ENCODE assay signal across 8 mouse cellular contexts in genomic region chr16:32913212-32913611, GRCm38 (mm10). TPM values are rescaled to one million over a fixed set of nuclear protein-coding genes. Genes with fewer than 3 reads are reported as not detected.
DNase-seq lines count a peak whose midpoint lies in the region; ATAC-seq and TF ChIP-seq lines count a peak whose summit lies in the region.

No protein-coding gene starts in this region.

- TF ChIP-seq RAD21 in MEL (IDR thresholded peaks at IDR 0.05; ENCODE audit: low read depth, low read length), result no peak

- no peaks in the 10 kb centered on the region for H3K9me3 ChIP-seq in heart, embryonic 16.5 days (replicated peaks; ENCODE audit: control insufficient read depth, low read length)
- H3K9me3 ChIP-seq in MEL (replicated peaks; ENCODE audit: insufficient read depth, low read length), result no peaks in the 10 kb centered on the region
- H3K9me3 ChIP-seq in hindbrain, embryonic 13.5 days, result no peaks in the 10 kb centered on the region
- H3K9me3 ChIP-seq in midbrain, embryonic 12.5 days, result no peaks in the 10 kb centered on the region

- peaks cover under 1% of the 10 kb centered on the region; the same call in 1 of the 2 replicates for H3K36me3 ChIP-seq in heart, embryonic 16.5 days (ENCODE audit: control insufficient read depth, insufficient read depth)
- peaks cover 0 to 28% of the 10 kb centered on the region in 2 experiments; a peak in 2 of 4 replicates for H3K36me3 ChIP-seq in MEL (ENCODE audit: control insufficient read depth in 1 of 2, insufficient read depth in 2 of 2, low read length in 2 of 2)
- H3K36me3 ChIP-seq in hindbrain, embryonic 13.5 days, result no peaks in the 10 kb centered on the region
- no peaks in the 10 kb centered on the region for H3K36me3 ChIP-seq in midbrain, embryonic 12.5 days

- H3K27ac ChIP-seq in heart, embryonic 16.5 days (ENCODE audit: low read length), result no peak overlapping the region
- no peak overlapping the region for H3K27ac ChIP-seq in MEL (ENCODE audit: control insufficient read depth, low read depth, low read length)
- H3K27ac ChIP-seq in hindbrain, embryonic 13.5 days, result no peak overlapping the region
- no peak overlapping the region for H3K27ac ChIP-seq in midbrain, embryonic 12.5 days (replicated peaks)

- H3K4me2 ChIP-seq in heart, embryonic 16.5 days (ENCODE audit: low read depth, low read length), result peak overlapping the region; percentile 76
- H3K4me2 ChIP-seq in hindbrain, embryonic 13.5 days, result peak overlapping the region; percentile 74
- peak overlapping the region; percentile 71 for H3K4me2 ChIP-seq in midbrain, embryonic 12.5 days (replicated peaks)

- TF ChIP-seq POLR2A in MEL (IDR thresholded peaks at IDR 0.05; ENCODE audit: control insufficient read depth in 1 of 2, insufficient read depth in 1 of 2, low read depth in 1 of 2, low read length in 2 of 2, poor library complexity in 1 of 2), result no peak

- H3K4me3 ChIP-seq in heart, embryonic 16.5 days (ENCODE audit: low read length), result no peak overlapping the region
- peak overlapping the region; percentile 85 to 98 for H3K4me3 ChIP-seq in MEL (ENCODE audit: control insufficient read depth in 1 of 2, insufficient read depth in 1 of 2, low read depth in 2 of 2, low read length in 2 of 2)
- H3K4me3 ChIP-seq in hindbrain, embryonic 13.5 days, result no peak overlapping the region
- H3K4me3 ChIP-seq in midbrain, embryonic 12.5 days, result no peak overlapping the region

- no peak for TF ChIP-seq EP300 in MEL (IDR thresholded peaks at IDR 0.05; ENCODE audit: low read depth in 1 of 2, low read length in 2 of 2)

- 56% methylated on average over 7 of the region's 7 CpGs for WGBS in heart, embryonic 16.5 days
- 66% methylated on average over 7 of the region's 7 CpGs for WGBS in hindbrain, embryonic 13.5 days
- 64% methylated on average over 7 of the region's 7 CpGs for WGBS in midbrain, embryonic 12.5 days

- H3K4me1 ChIP-seq in heart, embryonic 16.5 days (ENCODE audit: control insufficient read depth, insufficient read depth, low read length), result peaks cover 8% of the 10 kb centered on the region
- H3K4me1 ChIP-seq in MEL (ENCODE audit: control insufficient read depth in 1 of 2, insufficient read depth in 2 of 2, low read length in 2 of 2), result peaks cover 10 to 20% of the 10 kb centered on the region in 2 experiments
- H3K4me1 ChIP-seq in hindbrain, embryonic 13.5 days (replicated peaks), result peaks cover 17% of the 10 kb centered on the region
- peaks cover 11% of the 10 kb centered on the region for H3K4me1 ChIP-seq in midbrain, embryonic 12.5 days

- no peaks in the 10 kb centered on the region for H3K27me3 ChIP-seq in heart, embryonic 16.5 days (ENCODE audit: control insufficient read depth, insufficient read depth, low read length)
- H3K27me3 ChIP-seq in MEL (ENCODE audit: control insufficient read depth in 1 of 2, insufficient read depth in 2 of 2, low read length in 2 of 2), result no peaks in the 10 kb centered on the region
- H3K27me3 ChIP-seq in hindbrain, embryonic 13.5 days, result no peaks in the 10 kb centered on the region
- no peaks in the 10 kb centered on the region for H3K27me3 ChIP-seq in midbrain, embryonic 12.5 days

- H3K9ac ChIP-seq in heart, embryonic 16.5 days (ENCODE audit: low read length), result no peak overlapping the region
- peak overlapping the region; percentile 96 for H3K9ac ChIP-seq in MEL (ENCODE audit: control insufficient read depth, low read depth, low read length, poor library complexity, severe bottlenecking)
- H3K9ac ChIP-seq in hindbrain, embryonic 13.5 days, result no peak overlapping the region
- no peak overlapping the region for H3K9ac ChIP-seq in midbrain, embryonic 12.5 days (replicated peaks)

- DNase-seq in heart, adult 18-20 months, result no peak
- DNase-seq in MEL (ENCODE audit: low read depth, low spot score), result no peak
- no peak for DNase-seq in B cell, adult 2 months
- DNase-seq in frontal cortex, postnatal 14 days (ENCODE audit: low spot score in 2 of 2), result no peak
- DNase-seq in adrenal gland, postnatal 14 days, result no peak

- no peak for TF ChIP-seq CTCF in MEL (IDR thresholded peaks at IDR 0.05 in 2 of 3, conservative IDR thresholded peaks at IDR 0.05 in 1 of 3; ENCODE audit: control insufficient read depth in 1 of 3, insufficient read depth in 1 of 3, low read depth in 2 of 3, low read length in 3 of 3, poor library complexity in 1 of 3, severe bottlenecking in 1 of 3)

- ATAC-seq in heart, embryonic 16.5 days (replicated peaks; ENCODE audit: extremely low read depth, insufficient read depth, low FRiP score), result no peak
- ATAC-seq in hindbrain, embryonic 13.5 days (ENCODE audit: low FRiP score), result no peak
- no peak for ATAC-seq in midbrain, embryonic 12.5 days (ENCODE audit: low FRiP score, low read depth)

- peaks cover 19% of the 10 kb centered on the region for H3K79me2 ChIP-seq in MEL (ENCODE audit: control insufficient read depth, insufficient read depth, low read length, poor library complexity)

TF ChIP-seq in MEL, 35 proteins besides CTCF, POLR2A, EP300 and RAD21:
- no peak for TF ChIP-seq TAL1 (IDR thresholded peaks at IDR 0.05; ENCODE audit: low read length)
TF ChIP-seq in MEL: peak in this region for 0.

RNA-seq across cellular contexts. Expression of gene Lrch3, which starts 0.7 kb away (rescaled TPM):
- 15.0 and 16.8 TPM in 2 replicates for polyA plus RNA-seq in heart, embryonic 16.5 days (2015; fragmentation: Nextera tagmentation; extraction: Ambion mirVana)
- 10 to 100 TPM; 19.9 to 21.4 TPM for total RNA-seq in heart, adult 18-20 months (2021)
- total RNA-seq in MEL (2012; rRNA removed), result 8.6 and 9.5 TPM in 2 replicates
- polyA plus RNA-seq in MEL (2012; ENCODE audit: insufficient read depth in 1 of 2, insufficient read length in 2 of 2, low read depth in 1 of 2, low replicate concordance in 2 of 2, missing spikeins in 1 of 2), result 10 to 100 TPM in 1 of 2 experiments, not detected in 1; 17.0 TPM
- polyA plus RNA-seq in hindbrain, embryonic 13.5 days (2015; fragmentation: Nextera tagmentation; extraction: Ambion mirVana), result 47.3 and 51.3 TPM in 2 replicates
- polyA plus RNA-seq in midbrain, embryonic 12.5 days (2016; fragmentation: Nextera tagmentation; extraction: Ambion mirVana), result 48.5 and 53.4 TPM in 2 replicates
- 32.6 and 36.3 TPM in 2 replicates for total RNA-seq in adrenal gland, postnatal 14 days (2021)

RNA-seq across cellular contexts. Expression of gene Rubcn, which starts 35.6 kb away (rescaled TPM):
- 32.7 and 33.2 TPM in 2 replicates for polyA plus RNA-seq in heart, embryonic 16.5 days (2015; fragmentation: Nextera tagmentation; extraction: Ambion mirVana)
- 10 to 100 TPM; 28.3 to 29.7 TPM for total RNA-seq in heart, adult 18-20 months (2021)
- total RNA-seq in MEL (2012; rRNA removed), result 10.2 and 10.7 TPM in 2 replicates
- polyA plus RNA-seq in MEL (2012; ENCODE audit: insufficient read depth in 1 of 2, insufficient read length in 2 of 2, low read depth in 1 of 2, low replicate concordance in 2 of 2, missing spikeins in 1 of 2), result 10 to 100 TPM in 1 of 2 experiments, not detected in 1; 14.6 TPM
- 26.1 and 28.8 TPM in 2 replicates for polyA plus RNA-seq in hindbrain, embryonic 13.5 days (2015; fragmentation: Nextera tagmentation; extraction: Ambion mirVana)
- 23.6 and 26.5 TPM in 2 replicates for polyA plus RNA-seq in midbrain, embryonic 12.5 days (2016; fragmentation: Nextera tagmentation; extraction: Ambion mirVana)
- 27.9 and 32.7 TPM in 2 replicates for total RNA-seq in adrenal gland, postnatal 14 days (2021)

RNA-seq across cellular contexts. Expression of gene Fyttd1, which starts 35.9 kb away (rescaled TPM):
- polyA plus RNA-seq in heart, embryonic 16.5 days (2015; fragmentation: Nextera tagmentation; extraction: Ambion mirVana), result 116 and 119 TPM in 2 replicates
- 100 to 1,000 TPM; 105 to 106 TPM for total RNA-seq in heart, adult 18-20 months (2021)
- 74.8 and 76.0 TPM in 2 replicates for total RNA-seq in MEL (2012; rRNA removed)
- polyA plus RNA-seq in MEL (2012; ENCODE audit: insufficient read depth in 1 of 2, insufficient read length in 2 of 2, low read depth in 1 of 2, low replicate concordance in 2 of 2, missing spikeins in 1 of 2), result 10 to 100 TPM in 1 of 2 experiments, not detected in 1; 44.3 TPM
- polyA plus RNA-seq in hindbrain, embryonic 13.5 days (2015; fragmentation: Nextera tagmentation; extraction: Ambion mirVana), result 110 and 119 TPM in 2 replicates
- polyA plus RNA-seq in midbrain, embryonic 12.5 days (2016; fragmentation: Nextera tagmentation; extraction: Ambion mirVana), result 114 and 122 TPM in 2 replicates
- 99.8 and 104 TPM in 2 replicates for total RNA-seq in adrenal gland, postnatal 14 days (2021)

Comparison
In these comparisons a context has a peak if more than half of its experiments do, and no peak if none do; other contexts are left out.
1. H3K4me3 ChIP-seq: peak in MEL (2 of 2); none in heart, embryonic 16.5 days (single experiment), hindbrain, embryonic 13.5 days (single experiment) and midbrain, embryonic 12.5 days (single experiment).
2. Peak in every context shown above with its lines, with median percentiles within 50 percentile points of each other: H3K4me2 ChIP-seq.